Mouse (Mus musculus) lung, postnatal 10 days (tissue): ENCODE results near the gene Cd164l2.

Source experiments
- DNase-seq: peaks from one replicate; pipeline ENCODE4 v3.0.0; 2021

The Cd164l2 gene

GRCm38 (mm10) chr4:133261641-133262374 lies 49.9 kb downstream of the Cd164l2 start:
- no peak for DNase-seq

DNA sequence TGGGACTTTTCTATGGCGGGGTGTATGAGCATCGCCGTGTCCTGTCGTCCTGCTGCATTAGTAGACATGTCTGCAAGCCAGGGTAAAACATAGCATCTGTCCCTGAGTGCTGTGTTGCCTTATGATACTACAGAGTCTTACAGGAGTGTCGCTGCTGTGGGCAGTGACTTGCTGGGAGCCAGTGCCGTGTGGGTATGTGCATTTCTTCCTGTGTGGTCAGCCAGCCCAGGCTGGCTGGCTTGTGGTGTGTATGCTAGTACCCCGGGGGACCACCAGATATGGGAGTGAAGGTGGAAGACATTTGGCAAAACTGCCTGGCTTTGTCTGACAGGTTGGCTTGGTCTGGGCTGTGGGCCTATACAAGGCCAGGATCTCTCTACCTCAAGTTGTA lies 50.4 kb downstream of the Cd164l2 start:
- no peak for DNase-seq

DNA sequence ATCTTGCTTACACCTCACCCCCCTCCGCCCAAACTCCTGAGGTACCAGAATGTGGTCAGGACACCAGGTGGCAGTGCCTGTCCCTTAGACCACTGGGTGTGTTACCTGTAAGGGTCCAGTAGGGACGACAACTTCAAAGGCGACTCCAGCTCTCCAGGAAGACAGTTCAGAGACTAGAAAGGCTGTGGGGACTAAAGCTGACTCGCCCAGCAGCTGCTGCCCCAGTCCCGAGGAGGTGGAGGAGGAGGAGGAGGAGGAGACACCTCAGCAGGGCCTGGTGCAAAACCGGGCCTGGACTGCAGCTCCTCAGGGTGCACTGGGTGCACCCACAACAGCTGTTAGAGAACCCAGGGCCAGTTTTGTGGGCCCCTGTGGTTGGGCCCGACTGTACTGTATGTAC lies 51.0 kb downstream of the Cd164l2 start, which contains the start of gene Sytl1:
Gene Sytl1, minus strand, starts transcription at position 232 of the 400 bp plus-strand sequence.
- no peak for DNase-seq

GRCm38 (mm10) chr4:133263756-133264155 lies 51.8 kb downstream of the Cd164l2 start:
- no peak for DNase-seq

- DNase-seq = no peak
Observed at GRCm38 (mm10) chr4:133264559-133264958, 52.6 kb downstream of the Cd164l2 start.

GRCm38 (mm10) chr4:133265297-133265696 lies 53.4 kb downstream of the Cd164l2 start:
- no peak for DNase-seq

DNA sequence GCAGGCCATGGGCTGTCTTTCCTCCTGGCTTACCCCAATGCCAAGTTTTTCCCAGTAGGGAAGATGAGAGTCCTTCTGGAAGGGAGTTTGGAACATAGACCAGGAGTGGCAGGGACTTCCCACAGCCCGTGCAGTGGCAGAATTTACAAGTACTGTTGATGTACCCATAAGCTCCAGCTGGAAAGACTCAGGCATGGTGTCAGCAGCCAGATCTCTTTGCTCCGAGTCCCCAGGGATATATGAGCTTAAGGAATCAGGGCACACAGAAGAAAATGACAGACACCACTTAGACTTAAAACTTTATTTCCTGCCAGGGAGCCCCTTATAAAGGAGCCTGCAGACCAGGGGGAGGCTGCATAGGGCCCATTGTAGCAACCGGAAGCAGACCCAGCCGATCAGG lies 53.8 kb downstream of the Cd164l2 start:
- DNase-seq = no peak

DNA sequence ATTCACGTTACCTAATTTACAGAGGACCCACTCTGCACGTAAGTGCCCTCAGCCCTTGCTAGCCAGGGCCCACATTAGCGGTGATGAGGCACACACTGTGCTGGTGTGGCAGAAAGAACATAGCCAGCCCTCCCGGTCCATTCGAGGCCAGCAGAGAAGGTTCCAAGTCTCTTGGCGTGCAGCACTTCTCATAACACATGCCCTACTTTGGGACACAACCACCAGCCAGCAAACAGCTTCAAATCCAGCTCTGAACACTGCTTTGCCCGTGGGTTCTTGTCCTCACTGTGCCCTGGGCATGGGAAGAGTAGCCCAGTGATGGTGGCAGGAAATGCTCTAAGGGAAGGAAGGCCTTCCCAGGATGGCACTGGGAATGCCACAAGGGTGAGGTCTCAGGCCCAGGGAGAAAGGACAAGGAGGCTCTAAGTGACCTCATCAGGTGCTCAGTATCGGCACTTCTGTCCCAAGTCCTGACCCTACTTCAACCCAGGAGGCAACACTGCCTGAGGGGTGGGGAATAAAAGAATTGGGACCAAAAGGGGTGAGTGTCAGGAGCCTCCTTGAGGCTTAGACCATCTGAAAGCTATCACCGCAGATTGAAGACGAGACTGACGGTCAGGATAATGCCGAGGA lies 54.4 kb downstream of the Cd164l2 start:
- DNase-seq = no peak

GRCm38 (mm10) chr4:133268931-133269330 lies 57.0 kb downstream of the Cd164l2 start:
- no peak for DNase-seq

DNA sequence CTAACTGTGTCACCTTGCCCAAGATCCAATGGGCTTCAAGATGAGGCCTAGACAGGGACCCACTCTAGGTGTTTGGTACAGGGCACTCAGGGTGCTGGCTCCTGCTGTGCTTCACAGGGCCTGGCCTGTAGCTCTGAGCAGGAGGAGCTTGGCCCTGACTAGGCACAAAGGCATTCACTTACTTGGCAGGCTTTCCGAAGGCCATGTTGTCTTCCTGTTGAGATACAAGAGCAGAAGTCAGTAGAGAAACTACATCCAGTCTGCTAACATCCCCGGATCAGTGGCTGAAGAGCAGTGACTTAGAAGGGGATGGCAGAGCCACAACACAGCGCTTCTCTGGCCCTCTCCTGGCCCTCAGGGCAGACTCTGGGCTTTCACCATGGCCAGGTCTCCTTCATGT lies 57.7 kb downstream of the Cd164l2 start:
- no peak for DNase-seq

GRCm38 (mm10) chr4:133270929-133271328 lies 59.0 kb downstream of the Cd164l2 start:
- no peak for DNase-seq
